Mouse (Mus musculus): Measurements from ENCODE around the gene Abcc2.

The Abcc2 gene

DNA sequence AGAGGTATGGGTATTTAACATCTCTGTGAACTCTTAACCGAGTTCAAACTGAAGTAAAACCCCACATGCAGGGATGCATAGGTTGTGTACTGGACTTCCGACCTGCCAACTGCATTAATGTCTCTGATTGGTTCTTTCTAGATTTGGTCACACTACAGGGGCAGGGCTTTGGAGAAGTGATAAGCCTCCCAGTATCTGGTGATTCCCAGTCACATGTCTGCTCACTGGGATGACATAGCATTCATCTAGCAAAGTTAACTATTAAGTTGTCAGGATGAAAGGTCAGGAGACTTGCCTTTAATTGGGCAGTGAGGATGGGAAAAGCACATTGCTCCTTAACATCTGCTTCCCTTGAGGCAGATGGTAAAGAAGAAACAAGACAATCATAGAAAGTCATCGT is at the start of gene Abcc2:
Gene Abcc2 (plus strand): TSS at position 213 of the 400 bp plus-strand sequence.
- DNase-seq (ENCODE audit: low spot score), result no peak

- no peak for DNase-seq (ENCODE audit: low spot score)
Measured at GRCm38 (mm10) chr19:43738409-43738808, 43.6 kb upstream of the Abcc2 start.

GRCm38 (mm10) chr19:43743401-43743800 is 38.6 kb upstream of the Abcc2 start:
- no peak for DNase-seq (ENCODE audit: low spot score)

DNA sequence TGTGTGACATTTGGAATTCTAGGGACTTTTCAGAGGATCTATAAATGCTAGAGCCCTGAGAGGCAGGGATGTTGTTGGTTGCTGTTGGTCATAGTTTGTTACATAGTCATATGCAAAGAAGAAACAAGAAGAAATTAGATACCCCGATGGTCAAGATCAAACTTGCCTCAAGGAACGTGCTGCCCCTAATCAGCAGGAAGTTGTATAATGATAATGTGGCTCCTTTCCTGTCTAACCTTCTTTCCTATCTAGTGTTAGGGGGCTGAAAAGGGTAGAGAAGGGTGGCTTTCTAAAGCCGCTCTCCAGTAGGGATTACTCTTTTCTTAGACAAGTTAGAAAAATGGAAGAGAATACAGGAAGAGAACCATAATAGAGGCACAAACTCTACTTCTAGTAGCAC is 36.3 kb upstream of the Abcc2 start:
- DNase-seq (ENCODE audit: low spot score), result no peak

DNA sequence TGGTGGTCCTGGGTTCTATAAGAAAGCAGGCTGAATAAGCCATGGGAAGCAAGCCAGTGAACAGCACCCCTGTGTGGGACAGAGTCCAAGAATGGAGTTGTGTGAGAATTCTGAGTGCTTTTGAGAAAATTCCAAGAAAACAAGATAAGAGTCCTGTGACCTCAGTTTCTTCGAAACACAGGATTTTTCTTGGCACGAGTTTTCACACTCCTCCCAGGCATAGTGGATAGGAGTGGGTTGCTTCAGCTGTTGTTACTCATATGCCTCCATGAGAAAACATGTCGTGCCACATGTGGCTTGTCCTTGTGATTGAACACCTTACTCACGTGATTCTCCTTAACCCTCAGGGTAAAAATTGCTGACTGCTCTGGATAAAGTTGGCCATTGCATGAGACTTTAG is 34.1 kb upstream of the Abcc2 start:
- DNase-seq (ENCODE audit: low spot score), result no peak

DNA sequence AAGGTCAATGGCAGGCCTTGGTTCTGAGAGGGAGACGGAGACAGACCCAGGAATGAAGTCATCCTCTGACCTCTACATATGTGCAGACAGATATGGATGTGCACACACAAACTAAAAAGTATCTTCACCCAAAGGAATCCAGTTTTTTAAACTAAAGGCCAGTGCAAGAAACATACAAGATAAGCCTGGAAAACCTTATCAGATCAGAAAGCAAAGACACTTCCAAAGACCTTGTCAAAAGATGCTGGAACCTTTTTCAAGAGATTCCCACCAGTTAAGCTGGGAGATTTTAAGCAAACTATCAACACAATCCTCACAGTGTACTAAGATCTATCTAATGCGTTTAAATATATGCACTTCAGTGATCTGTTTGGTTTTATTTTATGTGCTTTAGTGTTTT is 32.0 kb upstream of the Abcc2 start:
- no peak for DNase-seq (ENCODE audit: low spot score)

- peak; percentile 92 for DNase-seq (ENCODE audit: low spot score)
Measured at GRCm38 (mm10) chr19:43752489-43753225, 29.3 kb upstream of the Abcc2 start, which contains the start of the genes Cutc and Cox15. TSS of gene Cutc (plus strand) at chr19:43752996. TSS of gene Cox15 (minus strand) at chr19:43753000.

DNA sequence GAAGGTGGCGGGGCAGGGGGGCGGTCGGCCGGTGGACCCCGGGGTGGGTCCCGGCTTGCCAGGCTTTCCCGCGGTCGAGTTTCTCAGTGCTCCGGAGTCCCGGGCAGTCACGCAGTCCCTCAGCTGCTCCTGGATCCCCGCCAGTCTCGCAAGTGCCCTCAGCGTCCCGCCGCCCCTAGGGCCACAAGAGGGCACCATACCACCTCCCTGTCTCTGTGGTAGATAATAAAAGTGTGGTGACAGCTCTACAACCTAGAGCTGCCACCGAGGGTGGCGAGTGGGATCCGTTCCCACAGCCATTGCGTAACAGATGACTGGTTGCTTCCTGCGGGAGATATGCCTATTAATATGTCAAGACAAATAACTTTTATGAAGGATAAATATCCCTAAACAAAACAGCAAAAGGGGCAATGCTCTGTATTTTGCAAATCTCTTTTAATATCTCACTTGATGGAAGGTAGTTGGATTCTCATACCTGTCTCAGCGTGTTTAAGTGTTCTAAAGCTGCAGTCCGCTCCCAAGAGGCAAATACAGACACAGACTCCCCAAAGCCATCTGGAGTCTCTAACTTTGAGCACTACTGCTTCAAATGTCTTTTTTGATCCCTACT is 28.7 kb upstream of the Abcc2 start:
- DNase-seq (ENCODE audit: low spot score), result peak; percentile 80

DNA sequence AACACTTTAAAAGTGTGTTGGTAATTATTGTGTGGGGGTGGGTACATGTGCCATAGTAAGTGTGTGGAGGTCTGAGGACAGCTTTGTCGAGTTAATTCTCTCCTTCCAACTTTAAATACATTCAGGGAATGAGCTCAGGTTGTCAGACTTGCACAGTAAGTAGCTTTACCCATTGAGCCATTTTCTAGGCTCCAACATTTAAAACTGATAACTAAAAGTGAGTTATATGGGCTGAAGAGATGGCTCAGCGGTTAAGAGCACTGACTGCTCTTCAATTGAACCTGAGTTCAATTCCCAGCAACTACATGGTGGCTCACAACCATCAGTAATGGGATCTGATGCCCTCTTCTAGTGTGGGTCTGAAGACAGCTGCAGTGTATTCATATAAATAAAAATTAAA is 27.8 kb upstream of the Abcc2 start:
- DNase-seq (ENCODE audit: low spot score), result no peak

DNA sequence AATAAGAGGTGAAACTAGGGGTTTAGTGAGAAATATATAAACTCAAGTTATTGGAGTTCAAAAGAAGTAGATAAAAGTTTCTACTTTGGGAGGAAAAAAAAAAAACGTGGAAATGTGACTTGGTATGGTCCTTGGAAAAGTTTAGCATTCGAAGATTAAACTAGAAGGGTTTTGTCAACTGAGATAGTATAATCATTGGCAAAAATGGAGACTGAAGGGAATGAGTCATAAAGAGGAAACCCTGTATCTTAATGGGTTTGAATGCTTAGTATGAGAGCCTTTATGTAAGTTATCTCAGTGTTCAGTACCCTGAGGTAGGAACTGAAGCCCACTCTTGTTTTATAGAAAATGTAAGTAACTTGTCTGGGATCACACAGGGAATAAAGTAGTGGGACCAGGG is 27.1 kb upstream of the Abcc2 start:
- DNase-seq (ENCODE audit: low spot score), result no peak

GRCm38 (mm10) chr19:43760504-43760903 is 21.5 kb upstream of the Abcc2 start:
- peak; percentile 71 for DNase-seq (ENCODE audit: low spot score)

- DNase-seq (ENCODE audit: low spot score), result no peak
Measured at GRCm38 (mm10) chr19:43761543-43762256, 20.3 kb upstream of the Abcc2 start.

DNA sequence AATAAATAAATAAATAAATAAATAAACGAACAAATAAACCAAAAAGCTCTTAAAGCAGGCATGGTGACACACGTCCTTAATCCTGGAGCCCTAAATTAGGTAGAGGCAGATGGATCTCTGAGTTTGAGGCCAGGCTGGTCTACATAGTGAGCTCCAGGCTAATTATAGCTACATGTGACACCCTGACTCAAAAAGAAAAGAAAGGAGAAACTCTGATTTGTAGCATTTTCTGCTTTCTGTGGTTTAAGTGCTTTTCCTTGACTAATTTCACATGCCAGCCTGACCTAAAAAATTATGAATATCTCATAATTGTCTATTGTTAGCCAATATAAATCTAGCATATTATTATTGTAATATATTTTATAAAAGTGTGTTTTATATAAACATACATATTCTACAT is 19.6 kb upstream of the Abcc2 start:
- no peak for DNase-seq (ENCODE audit: low spot score)

GRCm38 (mm10) chr19:43766451-43766850 is 15.5 kb upstream of the Abcc2 start:
- DNase-seq (ENCODE audit: low spot score), result no peak

DNA sequence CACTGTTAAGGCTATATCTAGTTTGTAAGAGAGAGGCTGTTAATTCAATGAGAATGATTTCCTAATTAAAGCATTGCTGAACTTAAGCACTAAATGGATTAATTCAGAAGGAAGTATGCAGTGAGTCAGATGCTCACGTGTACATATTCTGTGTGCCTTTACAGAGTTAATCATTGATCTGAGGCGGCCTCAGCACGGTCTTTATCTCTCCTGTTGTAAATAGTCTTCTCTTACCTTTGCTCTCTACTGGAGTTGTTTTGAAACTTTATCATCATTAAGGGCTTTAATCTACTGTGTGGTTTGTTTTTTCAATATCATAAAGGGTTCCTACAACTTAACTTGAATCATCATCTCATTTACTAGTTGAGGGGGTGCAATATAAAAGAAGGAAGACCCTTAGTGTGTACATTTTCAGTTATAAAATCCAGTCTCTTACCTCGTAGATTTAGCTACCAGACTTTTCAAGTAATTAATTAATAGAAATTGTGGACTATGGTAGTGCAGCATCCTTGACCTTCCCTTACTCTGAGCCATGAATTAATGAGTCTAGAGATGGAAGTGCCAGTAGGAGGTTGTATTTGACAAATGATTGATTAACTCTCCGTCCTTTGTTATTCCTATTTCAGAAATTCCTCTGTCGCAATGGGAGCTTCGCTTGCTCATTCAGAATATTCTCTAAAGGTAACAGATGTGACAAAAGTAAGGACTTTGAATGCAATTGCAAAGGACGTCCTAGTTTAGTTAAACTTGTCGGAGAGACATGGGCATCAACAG is 14.3 kb upstream of the Abcc2 start:
- DNase-seq (ENCODE audit: low spot score), result no peak

DNA sequence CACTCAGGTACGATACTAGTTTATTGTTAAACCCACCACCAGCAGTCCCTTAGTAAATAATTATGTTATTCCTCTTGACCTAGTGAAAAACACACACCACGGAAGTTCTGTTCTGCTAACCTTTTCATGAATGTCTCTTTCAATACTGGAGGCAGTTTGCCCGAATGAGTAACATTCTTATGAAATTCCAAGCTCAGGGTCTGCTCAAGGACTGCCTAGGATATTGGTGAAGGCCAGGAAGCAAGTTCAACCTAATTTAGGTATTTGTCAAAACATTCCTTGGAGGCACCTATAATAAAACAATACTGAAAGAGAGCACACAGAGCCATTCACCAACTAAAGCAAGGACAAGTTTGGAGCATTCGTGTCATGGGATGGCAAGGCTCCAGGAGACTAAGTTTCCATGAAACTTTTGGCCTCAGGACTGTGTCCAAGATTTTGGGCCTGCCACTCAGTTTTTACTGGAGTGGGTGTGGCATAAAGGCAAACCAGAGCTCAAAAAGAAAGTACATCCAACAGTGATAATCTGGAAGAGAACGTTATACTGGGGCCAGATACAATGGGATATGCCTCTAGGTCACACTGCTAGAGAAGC is 12.5 kb upstream of the Abcc2 start:
- DNase-seq (ENCODE audit: low spot score), result no peak

- no peak for DNase-seq (ENCODE audit: low spot score)
Measured at GRCm38 (mm10) chr19:43770584-43770983, 11.4 kb upstream of the Abcc2 start.

- DNase-seq (ENCODE audit: low spot score), result no peak
Measured at GRCm38 (mm10) chr19:43771499-43771969, 10.5 kb upstream of the Abcc2 start.

DNA sequence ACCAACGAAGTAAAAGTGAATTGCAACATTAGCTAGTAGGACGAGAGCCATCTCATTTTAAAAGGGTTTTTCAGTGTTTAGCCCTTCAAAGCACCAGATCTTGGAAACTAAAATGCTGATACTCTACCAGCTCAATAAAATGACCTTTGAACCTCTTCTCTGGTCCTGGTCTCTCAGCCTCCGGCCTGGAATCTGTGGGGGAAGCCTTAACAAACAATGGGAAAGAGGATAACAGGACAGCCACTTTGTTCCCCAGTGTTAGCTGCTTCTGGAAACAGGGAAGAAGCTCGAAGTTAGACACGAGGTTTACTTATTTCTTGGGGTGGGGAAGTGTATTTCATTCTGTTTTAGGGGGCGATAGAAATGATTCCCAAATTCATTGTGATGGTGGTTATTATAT is 9.7 kb upstream of the Abcc2 start:
- no peak for DNase-seq (ENCODE audit: low spot score)

- DNase-seq (ENCODE audit: low spot score), result no peak
Measured at GRCm38 (mm10) chr19:43775433-43775832, 6.6 kb upstream of the Abcc2 start.

DNA sequence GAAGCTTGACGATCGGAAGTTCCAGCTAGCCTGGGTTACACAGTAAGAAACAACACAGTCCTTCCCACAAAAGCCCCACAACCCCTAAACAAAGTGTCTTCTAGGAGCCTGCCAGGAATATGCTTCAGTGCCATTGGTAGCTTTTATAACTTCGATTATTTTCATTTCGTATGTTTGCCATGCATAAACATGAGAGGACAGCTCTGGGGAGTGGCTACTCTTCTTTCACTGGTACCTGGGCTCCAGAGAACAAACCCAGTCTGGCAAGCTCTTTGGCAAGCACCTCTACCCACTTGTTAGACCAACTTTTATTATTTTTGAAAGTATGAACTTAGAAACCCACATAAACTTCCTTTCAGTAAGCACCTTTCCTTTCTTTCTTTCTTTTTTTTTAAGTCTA is 5.4 kb upstream of the Abcc2 start:
- no peak for DNase-seq (ENCODE audit: low spot score)

GRCm38 (mm10) chr19:43777308-43777707 is 4.7 kb upstream of the Abcc2 start:
- no peak for DNase-seq (ENCODE audit: low spot score)
